Mouse (Mus musculus): ENCODE data around the gene Numb.
"Not testable (repeated sequence)": the region's sequence is repeated elsewhere in the genome, so short reads cannot be mapped to it uniquely, and the experiment has no call there.

The Numb gene

DNA sequence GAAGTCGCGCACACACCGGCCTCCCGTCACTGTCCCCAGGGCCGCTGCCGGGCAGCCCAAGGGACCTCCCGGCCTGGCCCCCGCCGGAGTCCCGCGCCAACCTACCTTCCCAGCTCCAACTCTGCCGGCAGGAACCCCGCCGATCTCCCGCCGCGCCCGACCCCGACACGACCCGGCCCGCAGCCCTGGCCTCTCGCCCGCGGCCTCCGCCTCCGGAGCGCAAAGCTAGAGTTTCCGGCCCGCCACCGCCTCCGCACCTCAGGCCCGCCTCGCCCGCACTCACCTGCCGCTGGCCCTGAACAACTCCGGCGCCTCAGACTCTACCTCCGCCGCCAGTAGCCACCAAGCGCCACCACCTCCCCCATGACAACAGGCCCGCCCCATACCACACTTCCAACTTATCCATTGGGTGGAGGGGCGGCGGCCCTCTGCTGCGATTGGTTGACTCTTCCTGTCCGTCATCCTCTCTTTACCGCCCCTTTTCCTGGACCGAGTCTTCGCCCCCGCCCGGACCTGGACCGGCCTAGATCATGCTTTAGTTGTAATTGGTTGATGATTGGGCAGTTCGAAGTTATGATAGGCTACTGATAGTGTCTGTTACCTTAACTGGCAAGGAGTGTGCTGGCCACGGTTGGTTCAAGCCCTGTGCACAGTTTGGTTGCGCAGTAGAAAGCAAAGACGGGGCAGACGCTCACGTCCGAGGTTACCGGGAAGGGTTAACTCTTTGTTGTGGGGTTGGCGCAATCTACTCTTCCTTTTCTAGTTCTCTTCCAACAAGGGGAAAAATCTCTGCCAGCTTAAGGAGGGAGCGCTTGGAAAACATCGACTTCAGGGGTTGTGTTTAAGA, at the start of gene Numb:
Numb (minus strand) TSS at position 400 of the 847 bp plus-strand sequence.
- peak; percentile 95 for ATAC-seq (ENCODE audit: low TSS enrichment)

DNA sequence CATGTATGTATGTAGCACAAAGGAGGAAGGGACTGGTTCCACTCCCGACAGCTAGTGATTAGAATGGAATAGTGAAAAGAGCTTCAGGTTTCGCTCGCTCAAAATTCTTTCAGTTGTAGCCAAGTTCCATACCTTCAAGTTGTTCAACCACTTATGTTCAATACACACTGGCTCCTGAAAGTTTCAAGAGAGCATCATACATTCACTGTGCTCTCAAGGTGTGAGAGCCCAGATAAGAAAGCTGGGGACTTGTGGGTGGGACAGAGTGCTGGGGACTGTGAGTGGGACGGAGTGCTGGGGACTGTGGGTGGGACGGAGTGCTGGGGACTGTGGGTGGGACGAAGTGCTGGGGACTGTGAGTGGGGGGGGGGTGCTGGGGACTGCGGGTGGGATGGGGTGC, 43.5 kb upstream of the Numb start:
- no peak for ATAC-seq (ENCODE audit: low TSS enrichment)

DNA sequence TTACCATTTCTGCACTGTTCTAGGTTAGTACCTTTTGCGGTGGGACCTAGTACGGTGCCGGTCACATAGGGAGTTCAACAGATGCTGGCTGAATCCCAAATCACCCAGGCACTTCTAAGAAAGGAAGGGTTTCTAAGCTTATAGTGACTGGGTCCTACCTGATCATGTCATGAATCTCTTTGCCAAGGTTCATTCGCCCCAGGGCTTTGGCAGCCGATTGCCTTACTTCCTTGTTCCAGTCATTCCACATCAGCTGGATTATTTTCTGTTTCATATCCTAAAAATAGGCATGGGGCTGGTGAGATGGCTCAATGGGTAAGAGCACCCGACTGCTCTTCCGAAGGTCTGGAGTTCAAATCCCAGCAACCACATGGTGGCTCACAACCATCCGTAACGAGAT, 36.5 kb upstream of the Numb start:
- ATAC-seq (ENCODE audit: low TSS enrichment) = no peak

DNA sequence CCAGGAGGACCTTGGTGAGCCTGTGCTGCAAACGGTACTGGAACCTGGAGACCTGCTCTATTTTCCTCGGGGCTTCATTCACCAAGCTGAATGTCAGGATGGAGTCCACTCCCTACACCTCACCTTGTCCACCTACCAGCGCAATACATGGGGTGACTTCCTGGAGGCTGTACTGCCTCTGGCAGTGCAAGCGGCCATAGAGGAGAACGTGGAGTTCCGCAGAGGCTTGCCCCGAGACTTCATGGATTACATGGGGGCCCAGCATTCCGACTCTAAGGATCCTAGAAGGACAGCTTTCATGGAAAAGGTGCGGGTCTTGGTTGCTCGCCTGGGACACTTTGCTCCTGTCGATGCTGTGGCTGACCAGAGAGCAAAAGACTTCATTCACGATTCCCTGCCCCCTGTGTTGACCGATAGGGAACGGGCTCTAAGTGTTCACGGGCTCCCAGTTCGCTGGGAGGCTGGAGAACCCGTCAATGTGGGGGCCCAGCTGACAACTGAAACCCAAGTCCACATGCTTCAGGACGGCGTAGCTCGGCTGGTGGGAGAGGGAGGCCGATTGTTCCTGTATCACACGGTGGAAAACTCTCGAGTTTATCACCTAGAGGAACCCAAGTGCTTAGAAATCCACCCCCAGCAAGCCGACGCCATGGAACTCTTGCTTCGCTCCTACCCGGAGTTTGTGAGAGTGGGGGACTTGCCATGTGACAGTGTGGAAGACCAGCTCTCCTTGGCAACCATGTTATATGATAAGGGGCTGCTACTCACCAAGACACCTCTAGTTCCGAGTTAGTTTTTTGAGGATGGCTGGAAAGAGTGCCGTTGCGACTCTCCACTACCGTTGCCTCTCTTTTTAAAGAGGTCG, 30.2 kb upstream of the Numb start:
- no peak for ATAC-seq (ENCODE audit: low TSS enrichment)

DNA sequence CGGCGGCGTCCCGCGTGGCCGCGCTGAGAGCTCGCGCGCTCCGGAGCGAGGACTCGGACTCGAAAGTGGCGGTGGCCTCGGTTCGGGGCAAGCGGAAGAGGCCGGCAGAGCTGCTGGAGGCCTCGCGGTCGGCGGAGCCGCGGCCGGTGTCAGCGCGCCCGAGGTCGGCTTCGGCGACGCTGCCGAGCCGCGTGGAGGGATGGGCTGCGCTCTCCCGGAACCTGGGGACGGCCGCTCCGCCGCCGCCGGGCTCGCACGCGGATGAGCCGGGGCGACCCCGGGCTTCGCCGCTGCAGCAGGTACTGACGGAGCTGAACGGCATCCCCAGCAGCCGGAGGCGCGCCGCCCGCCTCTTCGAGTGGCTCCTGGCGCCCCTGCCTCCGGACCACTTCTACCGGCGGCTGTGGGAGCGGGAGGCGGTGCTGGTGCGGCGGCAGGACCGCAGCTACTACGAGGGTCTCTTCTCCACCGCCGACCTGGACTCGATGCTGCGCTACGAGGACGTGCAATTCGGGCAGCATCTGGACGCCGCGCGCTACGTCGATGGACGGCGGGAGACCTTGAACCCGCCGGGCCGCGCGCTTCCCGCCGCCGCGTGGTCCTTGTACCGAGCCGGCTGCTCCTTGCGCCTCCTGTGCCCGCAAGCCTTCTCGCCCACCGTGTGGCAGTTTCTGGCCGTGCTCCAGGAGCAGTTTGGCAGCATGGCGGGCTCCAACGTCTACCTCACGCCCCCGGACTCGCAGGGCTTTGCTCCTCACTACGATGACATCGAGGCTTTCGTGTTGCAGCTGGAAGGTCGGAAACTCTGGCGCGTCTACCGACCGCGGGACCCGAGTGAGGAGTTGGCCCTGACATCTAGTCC, 29.3 kb upstream of the Numb start:
- peak; percentile 11 for ATAC-seq (ENCODE audit: low TSS enrichment)

DNA sequence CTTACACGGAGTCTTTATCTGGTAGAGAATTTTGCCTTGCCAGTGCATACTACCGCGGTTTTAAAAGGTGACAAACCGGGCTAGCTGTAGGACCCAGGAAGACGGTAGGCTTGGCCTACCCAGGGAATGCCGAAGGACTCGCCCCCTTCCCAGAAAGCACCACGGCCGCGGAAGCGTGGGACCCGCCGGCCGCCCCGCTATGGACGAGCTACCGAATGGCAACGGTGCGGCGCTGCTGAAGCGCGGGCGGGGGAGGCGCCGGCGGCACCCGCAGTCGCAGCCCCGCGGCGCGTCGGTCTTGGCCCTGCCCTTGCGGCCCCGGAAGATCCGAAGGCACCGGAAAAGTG, 28.7 kb upstream of the Numb start, which contains the start of gene Riox1:
Riox1 (plus strand) TSS at position 116 of the 347 bp plus-strand sequence.
- ATAC-seq (ENCODE audit: low TSS enrichment) = peak; percentile 95

DNA sequence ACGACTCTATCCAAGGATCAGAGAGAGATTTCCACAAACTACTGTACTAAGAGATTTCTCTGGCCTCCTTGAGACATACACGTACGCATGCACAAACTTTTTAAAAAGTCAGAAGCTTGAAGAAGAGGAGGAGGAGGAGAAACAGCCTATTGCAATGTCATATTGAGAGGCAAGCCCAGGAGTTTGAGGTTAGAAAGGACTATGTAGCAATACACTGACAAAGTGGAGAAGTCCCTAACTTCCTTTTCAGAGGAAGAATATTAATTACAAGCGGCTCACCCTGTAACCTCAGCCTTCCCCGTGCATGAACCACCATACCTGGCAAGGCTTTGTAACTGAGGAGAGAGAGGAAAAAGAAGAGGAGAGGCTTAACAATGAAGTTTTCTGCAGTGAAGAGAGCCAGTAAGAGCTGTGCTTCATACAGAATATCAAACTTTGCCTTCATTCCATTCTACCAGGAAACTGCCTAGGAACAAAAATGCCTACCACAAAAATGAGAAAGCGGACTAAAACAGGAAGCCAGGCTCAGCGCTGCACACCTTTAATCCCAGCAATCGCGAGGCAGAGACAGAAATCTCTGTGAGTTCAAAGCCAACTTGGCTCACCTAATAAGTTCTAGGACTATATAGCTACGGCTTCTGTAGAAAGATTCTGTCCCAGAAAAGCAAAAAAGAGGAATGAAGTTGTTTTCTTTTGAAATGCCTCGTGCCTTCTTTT, 28.2 kb upstream of the Numb start:
- ATAC-seq (ENCODE audit: low TSS enrichment) = no peak

DNA sequence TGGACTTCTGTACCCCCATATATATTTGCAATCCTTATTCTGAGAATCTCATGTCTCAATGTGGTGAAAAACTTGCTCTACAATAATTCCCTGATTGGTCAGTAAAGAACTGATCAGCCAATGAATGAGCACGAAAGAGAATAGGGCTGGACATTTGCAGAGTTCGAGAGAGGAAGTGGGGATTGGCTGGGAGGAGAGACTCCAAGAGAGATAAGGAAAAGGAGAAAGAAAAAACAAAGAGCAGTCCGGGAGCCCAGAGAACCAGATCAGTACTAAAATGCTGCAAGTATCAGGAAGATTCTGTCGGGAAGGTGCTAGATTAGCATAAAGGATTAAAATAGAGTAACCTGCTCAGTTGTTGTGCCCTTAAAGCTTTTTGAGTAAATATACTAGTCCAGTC, 27.3 kb upstream of the Numb start:
- no peak for ATAC-seq (ENCODE audit: low TSS enrichment)

DNA sequence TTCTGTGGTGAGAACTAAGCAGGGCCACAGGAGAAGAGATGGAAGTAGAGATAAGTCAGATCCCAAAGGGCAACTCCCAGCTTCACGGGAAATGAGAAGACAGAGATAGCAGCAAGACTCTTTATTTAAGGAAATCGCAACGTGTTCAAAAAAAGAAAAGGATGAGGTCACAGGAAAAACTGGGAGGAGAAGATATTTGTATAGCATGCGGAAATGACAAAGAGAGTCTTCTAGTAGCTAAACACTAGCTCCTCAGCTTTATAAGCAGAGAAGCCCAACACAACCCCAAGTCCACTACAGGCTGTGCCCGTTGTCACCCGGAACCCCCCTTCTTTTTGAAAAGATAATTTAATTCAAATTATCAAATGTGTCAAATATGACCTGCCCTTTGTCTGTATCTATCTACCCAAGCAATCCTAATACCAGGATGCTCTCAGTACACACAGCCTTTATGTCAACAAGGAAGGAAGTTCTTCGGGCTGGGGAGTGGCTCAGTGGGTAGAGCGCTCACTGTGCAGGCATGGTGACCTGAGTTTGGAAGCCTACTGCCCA, 25.6 kb upstream of the Numb start:
- no peak for ATAC-seq (ENCODE audit: low TSS enrichment)

DNA sequence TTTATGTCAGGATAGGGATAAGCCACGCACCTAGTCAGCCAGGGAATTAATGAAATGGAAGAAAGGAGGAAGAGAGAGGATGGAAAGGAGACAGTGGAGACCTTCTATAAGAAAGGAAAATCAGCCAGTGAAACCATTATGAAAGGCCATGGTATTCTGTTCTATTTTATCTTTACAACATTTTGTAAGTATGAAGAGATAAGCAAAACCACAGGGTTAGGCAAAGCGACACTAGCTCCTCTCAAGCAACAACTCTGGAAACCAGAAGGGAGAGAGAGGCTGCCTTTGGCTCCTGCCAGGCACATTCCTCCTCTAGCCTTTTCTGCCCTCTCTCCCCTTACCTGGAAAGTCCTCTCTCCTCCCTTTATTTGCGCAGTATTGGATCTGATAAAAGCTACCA, 20.2 kb upstream of the Numb start:
- no peak for ATAC-seq (ENCODE audit: low TSS enrichment)

DNA sequence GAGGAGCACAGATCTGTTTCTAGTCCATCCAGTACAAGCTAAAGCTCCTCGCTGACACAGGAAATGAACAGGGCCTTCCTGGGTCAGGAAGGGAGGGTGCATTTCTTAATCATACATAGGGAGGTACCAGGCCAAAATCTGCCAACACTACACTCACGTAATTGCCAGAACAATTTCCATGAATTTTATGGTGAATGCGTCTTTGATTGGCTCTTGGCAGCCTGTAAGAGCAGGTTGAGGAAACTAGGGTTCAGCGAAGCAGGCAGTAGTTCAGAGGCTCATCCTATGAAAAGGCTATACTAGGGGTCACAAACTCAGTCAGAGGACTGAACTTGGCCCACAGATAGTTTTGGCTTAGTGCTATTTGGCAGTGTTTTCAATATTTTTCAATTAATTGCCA, 18.3 kb upstream of the Numb start:
- ATAC-seq (ENCODE audit: low TSS enrichment) = no peak

DNA sequence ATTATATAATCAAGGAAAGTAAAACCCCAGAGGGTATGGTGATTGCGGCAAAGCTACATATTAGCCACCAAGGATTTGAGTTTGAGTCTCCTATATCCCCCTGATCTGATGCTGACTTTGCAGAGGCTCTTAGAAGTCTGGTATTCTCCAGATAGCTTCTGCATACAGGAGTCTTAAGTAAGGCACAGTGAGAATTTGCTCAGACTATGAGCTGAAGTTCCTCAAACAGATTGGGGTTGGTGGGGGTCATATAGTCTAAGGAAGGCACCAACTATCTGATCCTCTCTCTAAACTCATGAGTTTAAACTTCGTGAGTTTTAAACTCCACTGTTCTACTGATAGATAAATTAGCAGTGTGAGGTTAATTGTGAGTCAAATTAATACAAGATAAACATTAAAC, 17.6 kb upstream of the Numb start:
- ATAC-seq (ENCODE audit: low TSS enrichment) = no peak

DNA sequence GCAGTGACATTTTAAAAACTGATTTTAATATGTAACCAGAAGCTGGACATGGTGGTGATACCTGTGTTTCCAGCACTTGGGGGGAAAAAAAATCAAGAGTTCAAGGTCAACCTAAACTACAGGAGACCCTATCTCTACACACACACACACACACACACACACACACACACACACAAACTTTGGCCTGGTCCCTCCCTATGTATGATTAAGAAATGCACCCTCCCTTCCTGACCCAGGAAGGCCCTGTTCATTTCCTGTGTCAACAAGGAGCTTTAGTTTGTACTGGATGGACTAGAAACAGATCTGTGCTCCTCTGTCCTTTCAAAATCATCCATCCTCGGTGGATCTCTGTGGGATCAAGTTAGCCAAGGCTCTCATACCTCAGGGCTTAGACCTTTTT, 16.9 kb upstream of the Numb start:
- not testable (repeated sequence) for ATAC-seq (ENCODE audit: low TSS enrichment)

DNA sequence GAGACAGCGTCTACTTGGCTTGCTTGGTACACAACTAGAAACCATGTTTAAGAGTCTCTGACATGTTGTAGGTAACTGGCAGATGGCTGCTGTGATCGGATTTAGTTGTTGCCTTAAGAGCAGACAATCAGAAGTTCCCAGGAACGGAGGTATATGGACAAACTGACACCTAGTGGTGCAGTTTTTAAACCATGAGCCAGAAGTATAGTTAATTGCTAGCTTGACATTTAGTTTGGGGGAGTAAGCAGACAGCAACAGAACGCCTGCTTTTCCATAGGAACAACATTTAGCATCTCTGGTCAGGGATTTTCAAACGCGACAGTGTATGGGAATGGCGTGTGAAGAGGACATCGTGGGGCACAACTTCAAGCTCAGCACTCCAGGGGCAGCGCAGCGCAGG, 15.9 kb upstream of the Numb start:
- peak; percentile 64 for ATAC-seq (ENCODE audit: low TSS enrichment)

DNA sequence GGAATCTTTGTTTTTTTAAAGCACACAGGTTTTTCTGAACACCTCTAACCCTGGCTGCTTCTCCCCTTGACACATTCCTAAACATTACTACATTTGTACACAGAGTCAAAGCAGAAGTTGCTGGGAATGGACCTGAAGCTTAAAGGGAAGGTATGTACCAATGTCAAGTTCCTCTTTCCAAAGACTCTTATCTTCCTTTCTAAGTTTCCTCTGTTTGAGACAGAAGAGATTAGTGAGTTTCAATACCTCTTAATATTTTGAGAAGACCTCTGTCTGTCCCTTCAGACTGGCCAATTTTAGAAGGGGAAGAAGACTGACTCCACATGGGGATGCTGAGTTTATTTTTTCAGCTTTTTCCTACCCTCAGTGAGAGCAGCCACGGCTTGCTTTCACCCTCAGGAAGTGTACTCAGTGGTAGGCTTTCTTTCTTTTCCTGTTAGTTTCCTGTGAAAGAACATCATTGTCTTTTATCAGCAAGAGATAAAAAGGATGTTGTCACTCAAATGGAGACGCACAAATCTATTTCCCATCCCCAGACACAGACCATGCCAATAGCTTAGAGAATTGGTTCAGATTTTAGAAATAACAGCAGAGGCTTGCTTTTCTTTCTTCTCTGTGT, 7.6 kb upstream of the Numb start:
- no peak for ATAC-seq (ENCODE audit: low TSS enrichment)

DNA sequence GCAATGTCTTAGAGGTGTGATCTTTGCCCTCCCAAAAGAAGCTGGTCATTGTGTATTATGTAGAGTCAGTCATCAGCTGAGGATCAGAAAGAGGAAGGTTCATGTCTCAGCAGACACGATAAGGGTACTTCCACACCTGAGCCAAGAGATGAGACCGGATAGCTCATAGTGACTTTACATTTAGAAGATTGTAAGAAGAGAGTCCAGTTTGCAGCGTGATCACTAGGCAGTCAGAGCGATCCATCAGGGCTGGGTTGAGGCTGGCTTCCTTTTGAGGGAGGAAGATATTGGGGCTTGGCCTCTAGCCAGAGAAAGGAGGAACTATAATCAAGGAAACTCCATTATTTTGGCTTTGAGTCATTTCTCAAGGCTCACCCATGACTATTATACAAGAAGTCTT, 6.0 kb upstream of the Numb start:
- no peak for ATAC-seq (ENCODE audit: low TSS enrichment)

DNA sequence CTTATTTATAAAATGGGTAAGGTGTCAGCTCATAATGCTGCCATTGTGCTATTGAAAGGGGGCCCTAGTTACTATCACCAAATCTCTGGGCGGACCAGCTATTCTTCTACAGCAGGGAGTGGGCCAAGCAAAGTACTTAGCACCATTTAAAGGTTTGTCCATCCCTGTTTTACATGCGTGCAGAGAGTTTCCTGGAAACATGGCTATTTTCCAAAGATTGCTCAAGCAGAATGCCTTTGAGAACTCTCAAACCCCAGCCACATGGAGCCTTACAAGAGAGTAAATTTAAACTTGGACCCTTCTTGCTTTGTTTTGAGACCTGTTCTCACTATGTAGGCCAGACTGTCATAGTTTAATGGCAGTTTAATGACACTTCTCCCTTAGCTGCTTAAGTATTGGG, 4.3 kb upstream of the Numb start:
- ATAC-seq (ENCODE audit: low TSS enrichment) = no peak

DNA sequence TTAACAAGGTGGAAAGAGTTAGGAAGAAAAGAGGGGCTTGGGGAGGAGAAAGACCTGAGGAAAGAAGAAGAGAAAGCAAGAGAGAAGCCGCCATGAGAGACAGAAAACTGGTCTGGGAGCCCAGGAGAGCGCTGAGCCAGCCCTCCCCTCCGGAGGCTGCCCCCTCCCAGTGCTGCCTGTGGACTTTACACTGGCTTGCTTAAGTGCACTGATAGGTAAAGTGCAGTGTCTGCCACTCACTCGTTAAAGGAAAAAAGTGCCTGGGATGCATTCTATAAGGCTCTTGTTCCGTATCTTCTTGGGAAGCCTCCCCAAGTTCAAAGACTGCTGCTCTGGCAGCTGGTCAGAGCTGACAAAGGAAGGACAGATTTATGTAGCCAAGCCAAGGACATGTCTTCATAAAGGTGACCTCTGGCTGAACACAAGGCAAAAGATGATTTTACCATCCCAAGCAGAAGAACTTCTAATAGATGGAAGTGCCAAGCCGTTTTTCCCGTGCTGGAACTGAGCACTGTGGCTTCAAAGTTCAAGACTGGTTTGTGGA, 3.5 kb upstream of the Numb start:
- no peak for ATAC-seq (ENCODE audit: low TSS enrichment)

DNA sequence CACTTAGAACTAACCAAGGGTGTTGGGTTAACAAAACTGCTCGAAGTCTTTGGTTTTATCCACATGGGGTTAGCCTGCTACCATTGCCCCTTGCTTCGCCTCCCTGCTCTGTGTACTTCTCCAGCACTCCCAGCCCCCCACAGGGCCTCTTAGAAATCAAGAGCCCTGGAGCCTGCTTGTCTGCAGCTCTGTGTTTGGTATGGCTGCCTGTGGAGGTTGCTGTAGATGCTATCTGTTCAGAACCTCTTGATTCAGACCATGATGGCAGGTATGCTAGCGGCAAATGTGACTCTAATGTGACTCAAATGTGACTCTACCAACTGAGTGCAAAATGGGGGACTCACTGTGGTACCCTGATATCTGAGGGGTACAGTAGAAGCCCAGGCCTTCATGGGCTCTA, 2.6 kb upstream of the Numb start:
- no peak for ATAC-seq (ENCODE audit: low TSS enrichment)

DNA sequence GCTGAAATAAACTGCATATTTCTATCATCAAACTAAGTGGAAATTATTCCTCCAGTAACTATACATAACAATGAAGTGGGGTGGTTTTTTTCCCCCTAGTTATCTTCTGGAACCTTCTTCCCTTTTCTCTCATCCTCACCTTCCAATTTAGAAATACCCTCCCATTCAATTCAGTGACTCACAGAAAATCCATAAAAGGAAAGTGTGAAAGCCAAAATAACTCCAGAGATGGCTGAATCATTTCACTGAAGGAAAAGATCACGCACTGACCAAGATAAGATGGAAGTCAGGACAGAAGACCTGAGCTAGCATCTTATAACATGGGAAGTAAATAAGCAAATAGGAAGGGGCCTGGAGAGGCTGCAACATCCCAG, 1.7 kb upstream of the Numb start:
- peak; percentile 21; the same call in 1 of the 2 replicates for ATAC-seq (ENCODE audit: low TSS enrichment)
